Mouse (Mus musculus) stomach, postnatal 0 days (tissue): ENCODE results near the gene Gpr65.

Experiments
- CTCF ChIP-seq: IDR thresholded peaks from 2 replicates; pipeline ENCODE4 v1.5.1; 2016; ENCODE audit warnings: antibody characterized with exemption, low read depth, mild to moderate bottlenecking, moderate library complexity
- EP300 ChIP-seq: optimal IDR thresholded peaks from 2 replicates; pipeline ENCODE3; 2016; ENCODE audit warnings: antibody characterized with exemption

DNA sequence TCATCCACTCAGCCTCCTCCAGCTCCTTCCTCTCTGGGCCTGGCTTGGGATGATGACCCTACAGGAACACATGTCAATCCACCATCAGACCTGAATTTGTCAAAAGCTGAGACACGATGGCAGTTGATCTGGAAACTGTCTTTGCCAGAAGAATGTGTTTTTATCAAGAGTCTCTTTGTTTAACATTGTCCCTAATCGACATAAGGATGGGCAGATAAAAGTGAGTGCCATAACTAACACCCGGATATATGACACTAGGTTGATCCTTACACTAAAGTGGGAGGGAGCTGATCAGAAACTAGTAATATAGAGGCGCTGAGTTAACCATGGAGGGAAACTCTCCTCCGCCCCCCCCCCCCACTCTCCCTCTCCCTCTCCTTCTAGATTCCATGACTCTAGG, 33.5 kb downstream of the Gpr65 start:
- TF ChIP-seq EP300 (no peak), CTCF (no peak)
